Mouse (Mus musculus) gastrocnemius, postnatal 14 days (tissue): ENCODE data around the gene Col9a1. TPM values are rescaled to one million over a fixed set of nuclear protein-coding genes. Genes with fewer than 3 reads are reported as not detected.

Source experiments
- DNase-seq: peaks from one replicate; pipeline ENCODE4 v3.0.0; 2021; ENCODE audit warnings: mixed read lengths
- intact Hi-C: fragments of 180-260 bp; cut with DNase I; formaldehyde crosslinking; loops from one replicate; pipeline ENCODE4 v1.15.1; 2025; ENCODE audit warnings: low total_unique reads
- total RNA-seq, 2 experiments: library from RNA; stranded (reverse); gene quantifications; 2 replicates each; pipeline ENCODE4 v1.2.3; 2021

The Col9a1 gene
- total RNA-seq, 2 experiments from 2014 or later: 0.31 to 0.45 TPM

GRCm38 (mm10) chr1:24257961-24258360, 80.6 kb downstream of the Col9a1 start:
- intact Hi-C loops: no loop called here
- DNase-seq: no peak

- intact Hi-C loops: no loop called here
- no peak for DNase-seq
Measured at GRCm38 (mm10) chr1:24259419-24259818, 82.0 kb downstream of the Col9a1 start.

GRCm38 (mm10) chr1:24261181-24261580, 83.8 kb downstream of the Col9a1 start:
- DNase-seq: no peak
- intact Hi-C loops: no loop called here

- no peak for DNase-seq
- intact Hi-C loops: no loop called here
Measured at GRCm38 (mm10) chr1:24267022-24267421, 89.6 kb downstream of the Col9a1 start.

GRCm38 (mm10) chr1:24286360-24286759, 109.0 kb downstream of the Col9a1 start:
- intact Hi-C loops: no loop called here
- DNase-seq: no peak

GRCm38 (mm10) chr1:24292515-24292914, 115.1 kb downstream of the Col9a1 start:
- no peak for DNase-seq
- intact Hi-C loops: no loop called here

- DNase-seq: no peak
- intact Hi-C loops: no loop called here
Measured at GRCm38 (mm10) chr1:24294979-24295942, 117.9 kb downstream of the Col9a1 start.

GRCm38 (mm10) chr1:24300700-24301099, 123.3 kb downstream of the Col9a1 start:
- DNase-seq: no peak
- intact Hi-C loops: no loop called here

Other genes with a start within 250 kb of the Col9a1 start
- gene Sdhaf4, start 172.0 kb upstream of the Col9a1 start, total RNA-seq: 10 to 100 TPM; 52.7 to 55.9 TPM
- 10 to 100 TPM; 16.7 to 17.2 TPM for gene Fam135a, start 77.3 kb upstream of the Col9a1 start, total RNA-seq